Mouse (Mus musculus) forebrain, embryonic 10.5 days (tissue): ENCODE measurements around the gene Lck. TPM values are rescaled to one million over a fixed set of nuclear protein-coding genes. Genes with fewer than 3 reads are reported as not detected.
"Not testable (repeated sequence)": the region's sequence is repeated elsewhere in the genome, so short reads cannot be mapped to it uniquely, and the experiment has no call there.

ENCODE experiments used
- DNase-seq: peaks from one replicate; pipeline ENCODE4 v3.0.0-alpha.2; 2017; ENCODE audit warnings: low spot score; ENCODE audit errors: extremely low spot score
- H3K27ac ChIP-seq: fragments of 300-500 bp; sonication (generic); 2 replicates; pipeline ENCODE4 v1.5.1; 2016; ENCODE audit warnings: mild to moderate bottlenecking
- H3K27me3 ChIP-seq: fragments of 300-500 bp; sonication (generic); 2 replicates; pipeline ENCODE4 v1.6.1; 2016; ENCODE audit warnings: mild to moderate bottlenecking; ENCODE audit not compliant: poor library complexity, severe bottlenecking
- H3K36me3 ChIP-seq: fragments of 300-500 bp; sonication (generic); replicated peaks from 2 replicates; pipeline ENCODE4 v1.6.1; 2016; ENCODE audit warnings: mild to moderate bottlenecking, moderate library complexity
- H3K4me1 ChIP-seq: fragments of 300-500 bp; sonication (generic); 2 replicates; pipeline ENCODE4 v1.6.1; 2016
- H3K4me3 ChIP-seq: fragments of 300-500 bp; sonication (generic); 2 replicates; pipeline ENCODE4 v1.5.1; 2016; ENCODE audit warnings: mild to moderate bottlenecking, moderate library complexity
- H3K9me3 ChIP-seq: fragments of 300-500 bp; sonication (generic); 2 replicates; pipeline ENCODE4 v1.6.1; 2016; ENCODE audit warnings: mild to moderate bottlenecking, moderate library complexity
- WGBS: fragments of 180-500 bp; shearing (Covaris S2); methylation state at CpG from one replicate; pipeline ENCODE4 v1.1.7; 2016; 5-methylcytosine and 5-hydroxymethylcytosine counted together
- polyA plus RNA-seq: library from polyadenylated mRNA; unstranded; fragments of >200 nt; fragmentation: Nextera tagmentation; extraction: Ambion mirVana; gene quantifications from 2 replicates; pipeline ENCODE4 v1.2.1, GENCODE M21; 2016

The Lck gene
- polyA plus RNA-seq, 1 experiment from 2014 or later, result 15.7 TPM

DNA sequence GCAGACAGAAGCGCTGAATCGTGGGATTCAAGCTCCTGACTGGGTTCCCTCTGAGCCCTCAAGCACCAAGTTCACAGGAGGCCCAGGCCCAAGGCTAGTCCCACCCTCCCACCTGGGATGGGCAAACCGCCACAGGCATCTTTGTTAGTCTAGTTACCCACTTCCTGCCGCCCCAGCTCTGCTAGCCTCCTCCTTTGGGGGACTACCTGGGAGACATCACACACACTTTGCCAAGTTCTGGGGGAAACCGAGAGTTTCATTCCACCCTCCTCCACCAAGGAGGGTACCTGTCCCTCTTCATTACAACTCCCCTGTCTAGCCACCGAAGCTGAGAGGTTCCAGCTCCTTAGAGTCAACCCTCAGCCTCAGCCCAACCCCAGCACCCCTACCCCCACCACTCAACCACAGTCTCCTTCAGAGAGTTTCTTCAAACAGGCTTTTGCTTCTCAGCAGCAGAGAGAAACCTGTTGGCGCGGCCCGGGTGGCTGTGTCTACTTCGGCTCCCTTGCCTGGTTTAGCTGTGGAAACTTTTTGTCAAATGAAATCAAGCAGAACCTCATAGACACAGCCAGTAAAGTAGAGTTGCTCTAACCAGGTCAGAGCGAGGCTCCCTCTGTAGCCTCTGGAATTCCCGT is 15.0 kb downstream of the Lck start:
- Histone ChIP-seq H3K4me3 (no peak overlapping the region), H3K4me1 (peaks cover 34% of the 10 kb centered on the region), H3K36me3 (no peaks in the 10 kb centered on the region), H3K27ac (no peak overlapping the region), H3K9me3 (no peaks in the 10 kb centered on the region), H3K27me3 (peaks cover 18% of the 10 kb centered on the region)
- DNase-seq, result no peak
- WGBS, result 89% methylated on average over 12 of the region's 12 CpGs

DNA sequence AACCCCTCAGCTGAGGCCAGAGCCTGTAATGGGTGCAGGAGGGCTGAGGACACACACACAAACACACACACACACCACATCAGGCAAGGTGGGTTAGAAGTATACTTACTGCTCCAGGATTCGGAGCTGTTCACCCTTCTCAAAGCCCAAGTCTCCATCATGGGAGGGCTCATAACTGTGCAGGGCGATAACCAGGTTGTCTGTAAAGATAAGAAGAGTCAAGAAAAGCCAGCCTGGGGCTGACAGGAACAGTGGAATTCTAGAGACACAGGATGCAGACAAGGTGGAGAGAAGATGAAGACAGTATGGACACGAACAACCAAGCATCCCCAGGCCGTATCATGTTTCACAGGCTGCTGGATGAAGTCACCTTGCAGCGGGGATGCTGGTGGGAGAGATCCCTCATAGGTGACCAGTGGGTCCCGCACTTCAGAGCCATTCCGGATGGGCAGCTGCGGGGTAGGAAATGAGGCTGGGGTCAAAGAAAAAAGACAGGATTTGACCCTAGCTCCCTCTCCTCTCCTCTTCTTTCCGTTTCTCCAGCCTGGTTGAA is 16.1 kb downstream of the Lck start:
- Histone ChIP-seq H3K27me3 (peaks cover 18% of the 10 kb centered on the region), H3K4me3 (peak overlapping the region; percentile 62), H3K4me1 (peaks cover 32% of the 10 kb centered on the region), H3K36me3 (no peaks in the 10 kb centered on the region), H3K27ac (peak overlapping the region; percentile 86), H3K9me3 (no peaks in the 10 kb centered on the region)
- 76% methylated on average over 9 of the region's 9 CpGs for WGBS
- no peak for DNase-seq

DNA sequence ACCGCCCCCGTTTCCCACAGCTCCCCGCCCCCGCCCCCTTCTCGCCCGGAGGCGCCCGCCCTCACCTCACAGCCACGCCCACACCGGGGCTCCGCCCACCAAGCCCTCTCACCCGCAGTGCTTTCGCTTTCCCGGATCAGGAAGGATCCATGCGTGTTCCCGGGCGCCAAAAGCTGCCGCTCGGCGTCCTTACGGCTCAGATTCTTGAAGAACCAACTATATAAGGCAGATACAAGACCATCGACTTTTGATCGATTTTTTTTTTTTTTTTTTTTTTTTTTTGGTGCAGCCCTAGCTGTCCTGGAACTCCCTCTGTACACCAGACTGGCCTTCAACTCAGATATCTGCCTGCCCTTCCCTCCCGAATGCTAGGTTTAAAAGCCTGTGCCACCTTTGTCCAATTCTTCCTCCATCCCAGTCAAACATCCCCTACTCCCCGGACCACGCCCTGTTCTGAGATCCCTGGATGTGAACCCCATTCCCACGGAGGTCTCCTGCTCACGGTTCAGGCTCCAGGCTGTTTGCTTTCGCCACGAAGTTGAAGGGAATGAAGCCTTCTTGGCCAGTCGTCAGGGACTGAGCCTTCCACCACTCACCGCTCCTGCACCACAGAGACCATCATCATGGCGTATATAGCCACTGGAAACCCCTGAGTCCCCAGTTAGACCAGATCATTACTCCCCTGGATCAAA is 16.8 kb downstream of the Lck start:
- peak overlapping the region; percentile 62 for H3K4me3 ChIP-seq
- H3K27ac ChIP-seq, result peak overlapping the region; percentile 86
- H3K4me1 ChIP-seq, result peaks cover 32% of the 10 kb centered on the region
- peak; percentile 92 for DNase-seq
- WGBS, result 9% methylated on average over 33 of the region's 33 CpGs
- H3K36me3 ChIP-seq, result no peaks in the 10 kb centered on the region
- peaks cover 18% of the 10 kb centered on the region for H3K27me3 ChIP-seq
- no peaks in the 10 kb centered on the region for H3K9me3 ChIP-seq

DNA sequence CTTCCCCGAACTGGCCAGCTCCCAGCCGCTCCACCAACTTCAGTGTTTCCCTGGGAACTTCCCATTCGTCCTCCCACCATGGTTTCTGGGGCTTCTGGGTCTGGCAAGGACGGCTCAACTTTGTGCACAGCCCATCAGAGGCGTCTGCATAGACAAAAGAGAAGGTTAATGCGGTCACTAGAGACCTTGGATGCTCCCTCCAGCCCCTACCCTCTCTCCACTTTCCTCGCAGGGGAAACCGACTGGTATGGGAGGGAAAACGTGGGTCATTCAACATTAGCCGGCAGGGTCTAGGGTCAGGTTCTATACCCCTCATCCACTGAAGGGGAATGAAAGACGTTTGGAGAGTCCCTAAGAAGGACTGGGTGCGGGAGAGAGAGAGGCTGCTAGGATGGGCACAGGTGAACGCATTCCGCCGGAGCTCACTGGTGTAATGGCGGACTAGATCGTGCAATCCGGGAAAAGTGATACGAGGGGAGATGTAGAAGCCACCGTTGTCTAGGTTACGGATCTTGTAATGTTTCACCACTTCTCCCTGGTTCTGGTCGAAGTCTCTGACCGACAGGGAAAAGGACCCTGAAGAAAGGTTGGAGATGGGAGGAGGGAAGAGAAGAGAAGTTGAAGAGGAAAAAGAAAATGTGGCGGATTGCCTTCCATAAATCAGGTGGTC is 17.4 kb downstream of the Lck start:
- Histone ChIP-seq H3K4me1 (peaks cover 32% of the 10 kb centered on the region), H3K36me3 (no peaks in the 10 kb centered on the region), H3K27me3 (peaks cover 18% of the 10 kb centered on the region), H3K9me3 (no peaks in the 10 kb centered on the region), H3K27ac (peak overlapping the region; percentile 86), H3K4me3 (peak overlapping the region; percentile 62)
- under 1% methylated on average over 24 of the region's 24 CpGs for WGBS
- DNase-seq, result peak; percentile 30

DNA sequence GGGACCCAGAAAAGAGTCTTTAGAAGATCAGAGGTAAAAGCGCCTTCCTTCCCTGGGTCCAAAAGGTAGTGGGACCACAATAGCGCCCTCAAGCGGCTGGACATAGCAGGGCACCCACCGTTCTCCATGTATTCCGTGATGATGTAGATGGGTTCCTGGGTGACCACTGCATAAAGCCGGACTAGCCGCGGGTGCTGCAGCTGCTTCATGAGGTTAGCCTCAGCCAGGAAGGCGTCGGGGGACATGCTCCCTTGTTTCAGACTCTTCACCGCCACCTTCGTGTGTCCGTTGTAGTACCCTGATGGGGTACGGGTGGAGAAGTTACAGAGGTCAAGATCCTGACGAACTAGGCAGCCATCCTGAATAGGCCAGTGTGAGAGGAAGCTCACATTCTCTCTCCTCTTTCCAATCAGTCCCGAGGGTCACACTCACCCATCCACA is 18.0 kb downstream of the Lck start:
- DNase-seq, result peak; percentile 68
- Histone ChIP-seq H3K9me3 (no peaks in the 10 kb centered on the region), H3K27ac (peak overlapping the region; percentile 86), H3K4me3 (peak overlapping the region; percentile 62), H3K27me3 (peaks cover 18% of the 10 kb centered on the region), H3K36me3 (no peaks in the 10 kb centered on the region), H3K4me1 (peaks cover 35% of the 10 kb centered on the region)
- WGBS, result 4% methylated on average over 16 of the region's 16 CpGs

DNA sequence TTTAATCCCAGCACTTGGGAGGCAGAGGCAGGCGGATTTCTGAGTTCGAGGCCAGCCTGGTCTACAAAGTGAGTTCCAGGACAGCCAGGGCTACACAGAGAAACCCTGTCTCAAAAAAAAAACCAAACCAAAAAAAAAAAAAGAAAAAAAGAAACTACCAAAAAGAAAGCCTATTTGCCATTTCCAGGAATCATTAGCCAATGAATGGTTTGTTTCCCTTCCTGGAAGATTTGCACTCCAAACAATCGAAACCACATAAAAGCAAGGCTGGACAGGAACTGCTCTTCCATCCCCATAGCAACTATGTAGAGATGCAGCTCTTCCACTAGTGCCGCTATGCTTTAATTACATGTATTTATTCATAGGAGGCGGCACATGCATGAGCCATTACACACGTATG is 18.9 kb downstream of the Lck start:
- Histone ChIP-seq H3K4me1 (peaks cover 42% of the 10 kb centered on the region), H3K27me3 (peaks cover 18% of the 10 kb centered on the region)
- not testable (repeated sequence) for H3K4me3 ChIP-seq, H3K27ac ChIP-seq, H3K36me3 ChIP-seq, H3K9me3 ChIP-seq, DNase-seq
- WGBS, result 84% methylated on average over 6 of the region's 6 CpGs

DNA sequence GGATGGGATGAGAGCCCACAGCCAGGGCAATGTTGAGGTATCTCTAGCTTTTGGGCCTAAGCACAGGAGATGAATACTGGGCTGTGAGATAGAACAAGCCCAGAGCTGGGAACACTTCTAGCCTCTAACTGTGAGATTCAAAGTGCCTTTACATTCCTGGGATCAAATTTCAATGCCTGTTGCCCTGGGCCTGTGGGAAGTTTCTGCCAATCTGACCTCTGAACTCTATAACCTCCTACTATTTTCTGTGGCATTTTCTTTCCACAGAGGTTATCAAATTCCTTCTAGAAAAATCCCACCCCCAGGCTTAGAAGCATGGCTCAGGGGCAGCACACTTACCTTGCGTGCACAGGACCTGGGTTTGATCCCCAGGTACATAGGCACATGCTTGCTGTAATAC is 23.1 kb downstream of the Lck start:
- peaks cover 8% of the 10 kb centered on the region for H3K36me3 ChIP-seq
- peaks cover 7% of the 10 kb centered on the region for H3K27me3 ChIP-seq
- H3K9me3 ChIP-seq, result no peaks in the 10 kb centered on the region
- 54% methylated on average over 1 of the region's 1 CpGs for WGBS
- peaks cover 17% of the 10 kb centered on the region for H3K4me1 ChIP-seq
- no peak overlapping the region for H3K27ac ChIP-seq
- no peak overlapping the region for H3K4me3 ChIP-seq
- DNase-seq, result no peak

DNA sequence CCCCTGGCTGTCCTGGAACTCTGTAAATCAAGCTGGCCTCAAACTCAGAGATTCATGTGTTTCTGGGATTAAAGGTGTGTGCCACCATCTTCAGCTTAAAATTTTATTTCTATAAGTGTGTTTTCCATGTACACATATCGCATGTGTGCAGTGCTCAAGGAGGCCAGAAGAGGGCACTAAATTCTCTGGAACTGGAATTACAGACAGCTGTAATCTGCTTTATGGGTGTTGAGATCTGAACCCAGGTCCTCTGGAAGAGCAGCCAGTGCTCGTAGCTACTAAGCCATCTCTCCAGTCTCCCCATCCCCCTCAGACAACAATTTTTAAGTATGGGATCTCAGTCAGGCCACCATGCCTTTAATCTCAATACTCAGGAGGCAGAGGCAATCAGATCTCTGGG is 24.1 kb downstream of the Lck start:
- no peaks in the 10 kb centered on the region for H3K27me3 ChIP-seq
- peaks cover 8% of the 10 kb centered on the region for H3K36me3 ChIP-seq
- WGBS, result 88% methylated on average over 2 of the region's 2 CpGs
- H3K9me3 ChIP-seq, result no peaks in the 10 kb centered on the region
- H3K4me3 ChIP-seq, result no peak overlapping the region
- no peak overlapping the region for H3K27ac ChIP-seq
- DNase-seq, result no peak
- H3K4me1 ChIP-seq, result peaks cover 11% of the 10 kb centered on the region

DNA sequence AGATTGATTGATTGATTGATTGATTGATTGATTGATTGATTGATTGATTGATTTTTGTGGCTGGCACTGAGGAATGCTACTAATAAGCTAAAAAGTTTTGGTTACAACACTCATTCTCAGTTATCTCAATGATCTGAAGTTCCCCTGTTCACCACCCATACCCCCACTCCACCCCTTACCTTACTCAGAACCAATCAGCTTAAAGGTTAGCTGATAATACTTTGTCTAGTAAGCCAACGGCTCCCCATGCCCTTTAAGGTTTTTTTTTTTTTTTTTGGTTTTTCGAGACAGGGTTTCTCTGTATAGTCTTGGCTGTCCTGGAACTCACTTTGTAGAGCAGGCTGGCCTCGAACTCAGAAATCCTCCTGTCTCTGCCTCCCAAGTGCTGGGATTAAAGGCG is 25.8 kb downstream of the Lck start:
- not testable (repeated sequence) for H3K36me3 ChIP-seq, H3K27me3 ChIP-seq, H3K27ac ChIP-seq, DNase-seq, H3K4me3 ChIP-seq, H3K9me3 ChIP-seq
- peaks cover 11% of the 10 kb centered on the region for H3K4me1 ChIP-seq
- WGBS, result 88% methylated on average over 4 of the region's 4 CpGs

DNA sequence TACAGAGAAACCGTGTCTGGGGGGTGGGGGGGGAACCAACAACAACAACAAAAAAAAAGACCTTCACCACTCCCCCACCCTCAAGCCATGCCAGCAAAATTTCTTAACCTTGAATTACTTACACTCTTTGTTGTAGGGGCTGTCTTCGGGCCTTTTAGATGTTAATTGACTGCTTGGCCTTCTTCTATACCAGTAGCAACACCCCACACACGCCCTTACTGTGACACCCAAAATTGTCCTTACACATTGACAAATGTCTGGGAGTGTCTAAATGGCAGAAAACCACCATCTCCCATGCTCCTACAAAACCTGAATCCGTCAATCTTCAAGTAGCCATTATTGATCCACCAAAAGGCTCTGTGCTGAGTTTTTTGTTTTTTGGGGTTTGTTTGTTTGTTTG is 29.3 kb downstream of the Lck start:
- peaks cover 28% of the 10 kb centered on the region for H3K36me3 ChIP-seq

DNA sequence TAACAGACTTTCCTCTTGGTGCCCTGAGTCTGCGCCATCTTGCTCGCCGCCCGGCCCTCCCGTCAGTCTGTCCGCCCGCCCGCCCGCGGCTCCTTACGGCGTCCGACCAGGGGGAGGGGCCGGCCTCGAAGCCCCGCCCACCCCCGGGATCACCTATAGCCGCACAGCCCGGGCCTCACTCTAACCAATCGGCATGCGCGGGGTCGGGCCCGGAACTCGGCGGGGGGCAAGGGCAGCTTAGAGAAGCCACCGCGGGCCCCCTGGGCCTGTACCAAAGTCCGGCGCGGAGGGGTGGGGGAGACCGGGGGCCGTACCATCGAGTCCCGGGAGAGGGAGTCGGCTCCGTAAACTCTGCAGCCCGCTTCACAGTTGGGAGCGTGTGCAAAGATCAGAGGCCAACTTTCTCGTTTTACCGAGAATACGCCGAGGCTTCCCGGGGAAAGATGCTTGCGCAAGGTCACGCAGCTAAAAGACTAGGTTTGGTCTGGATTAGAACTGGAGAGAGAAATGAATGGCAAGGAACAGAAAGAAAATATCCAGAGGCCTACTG is 30.8 kb downstream of the Lck start, which contains the start of gene Hdac1:
Gene Hdac1 (minus strand): TSS at position 122 of the 550 bp plus-strand sequence.
- peak; percentile 99 for DNase-seq
- Histone ChIP-seq H3K4me1 (peaks cover 22% of the 10 kb centered on the region), H3K9me3 (no peaks in the 10 kb centered on the region), H3K4me3 (peak within 1 kb of the TSS; percentile 96), H3K27ac (peak within 1 kb of the TSS; percentile 96), H3K36me3 (peaks cover 34% of the 10 kb centered on the region), H3K27me3 (no peaks in the 10 kb centered on the region)
- WGBS, result 1% methylated on average over 46 of the region's 46 CpGs

More for the DNA sequence above, 29.3 kb downstream of the Lck start:
- Histone ChIP-seq H3K9me3 (no peaks in the 10 kb centered on the region), H3K4me3 (no peak overlapping the region), H3K27ac (no peak overlapping the region), H3K27me3 (no peaks in the 10 kb centered on the region), H3K4me1 (peaks cover 22% of the 10 kb centered on the region)
- no peak for DNase-seq
- WGBS, result 93% methylated on average over 4 of the region's 4 CpGs

DNA sequence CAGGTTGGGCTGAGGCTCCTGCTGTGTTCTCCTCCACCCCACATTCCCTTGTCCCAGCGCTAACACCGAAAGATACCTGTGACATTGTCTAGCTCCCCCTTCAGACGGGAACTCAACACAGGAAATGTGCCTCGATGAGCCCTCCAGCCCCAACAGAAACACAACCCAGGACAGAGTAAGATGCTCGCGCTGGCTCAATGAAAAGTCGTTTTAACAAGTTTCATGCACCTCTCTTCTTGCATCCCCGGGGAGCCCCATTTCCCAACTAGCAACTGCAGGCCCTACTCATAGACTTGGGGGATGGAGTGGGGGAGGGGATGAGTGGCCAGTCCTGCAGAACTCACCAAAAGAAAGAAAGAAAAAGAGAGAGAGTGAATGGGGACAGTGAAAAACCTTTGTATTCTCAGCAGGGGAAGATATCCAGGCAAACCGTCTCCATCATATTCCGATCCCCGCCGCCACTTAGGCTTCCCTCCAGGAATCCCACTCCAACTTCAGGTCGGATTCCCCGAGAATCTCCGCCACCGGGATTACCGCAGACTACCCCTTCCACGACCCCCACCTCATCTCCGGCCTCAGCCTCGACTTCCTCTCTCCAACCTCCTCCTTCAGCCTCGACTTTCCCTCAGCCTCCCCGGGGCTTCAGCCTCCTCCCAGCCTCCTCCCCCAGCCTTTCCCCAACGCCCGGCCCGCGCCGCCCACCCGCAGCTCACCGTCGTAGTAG is 31.4 kb downstream of the Lck start:
- peak overlapping the region; percentile 96 for H3K27ac ChIP-seq
- peak; percentile 44 for DNase-seq
- peak overlapping the region; percentile 96 for H3K4me3 ChIP-seq
- under 1% methylated on average over 30 of the region's 30 CpGs for WGBS
- no peaks in the 10 kb centered on the region for H3K27me3 ChIP-seq
- peaks cover 40% of the 10 kb centered on the region for H3K36me3 ChIP-seq
- H3K9me3 ChIP-seq, result no peaks in the 10 kb centered on the region
- peaks cover 22% of the 10 kb centered on the region for H3K4me1 ChIP-seq
